Mouse (Mus musculus): ENCODE results near the gene Spaar.

Gene Spaar

DNA sequence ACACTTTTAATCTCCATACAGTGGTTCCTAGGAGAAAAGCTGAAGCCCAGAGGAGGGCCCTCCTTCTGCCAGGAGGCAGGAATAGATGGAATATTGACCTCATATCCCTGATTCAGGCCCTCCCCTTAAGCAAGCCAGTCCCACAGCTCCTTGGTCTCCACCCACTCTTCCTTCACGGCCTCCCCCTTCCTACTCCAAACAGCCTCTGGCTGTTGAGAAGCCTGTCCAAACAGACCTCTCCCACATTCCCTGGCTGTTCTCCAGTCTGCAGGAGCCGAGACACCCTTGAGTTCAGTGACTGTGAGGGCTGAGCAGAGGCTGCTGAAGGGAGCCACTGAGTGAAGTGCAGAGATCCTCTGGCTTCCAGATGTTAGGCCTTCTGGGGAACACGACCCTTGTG lies 2.8 kb upstream of the Spaar start, which contains the start of gene Hrct1:
Gene Hrct1, plus strand, starts transcription at position 194 of the 400 bp plus-strand sequence.
- in situ Hi-C loops (cut with MboI; ENCODE audit: unreplicated experiment in 2 of 2), result loop anchor here in 1 of 2 experiments (25.0 kb wide), 1 partner anchor 260 kb away; the partner anchor contains the start of gene Ccin

- in situ Hi-C loops (cut with MboI; ENCODE audit: unreplicated experiment in 2 of 2), result loop anchor here in 1 of 2 experiments (25.0 kb wide), 1 partner anchor 259 kb away; the partner anchor contains the start of gene Ccin
Measured at GRCm38 (mm10) chr4:43727718-43728575, 1.9 kb upstream of the Spaar start.

DNA sequence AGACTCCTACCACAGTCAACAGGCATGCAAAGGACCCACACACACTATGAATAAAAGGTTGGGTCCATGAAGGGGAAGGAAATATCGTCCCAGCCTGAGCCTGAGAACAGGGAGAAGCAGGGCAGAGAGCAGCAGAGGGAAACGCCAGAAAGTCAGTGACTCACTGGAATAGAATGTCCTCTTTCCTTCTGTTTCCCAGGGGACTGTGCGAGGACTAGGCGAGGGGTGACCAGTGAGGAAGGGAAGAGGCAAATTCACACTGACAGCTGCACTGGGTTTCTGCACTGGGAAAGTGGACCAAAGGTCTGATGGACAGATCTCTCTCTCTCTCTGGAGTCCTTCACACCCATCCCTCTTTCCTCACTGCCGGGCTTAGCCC lies 1.3 kb upstream of the Spaar start:
- in situ Hi-C loops (cut with MboI; ENCODE audit: unreplicated experiment in 2 of 2), result loop anchor here in 1 of 2 experiments (25.0 kb wide), 1 partner anchor 259 kb away; the partner anchor contains the start of gene Ccin

GRCm38 (mm10) chr4:43729126-43729525 lies 708 bp upstream of the Spaar start:
- in situ Hi-C loops (cut with MboI; ENCODE audit: unreplicated experiment in 2 of 2), result loop anchor here in 1 of 2 experiments (25.0 kb wide), 1 partner anchor 258 kb away; the partner anchor contains the start of gene Ccin

DNA sequence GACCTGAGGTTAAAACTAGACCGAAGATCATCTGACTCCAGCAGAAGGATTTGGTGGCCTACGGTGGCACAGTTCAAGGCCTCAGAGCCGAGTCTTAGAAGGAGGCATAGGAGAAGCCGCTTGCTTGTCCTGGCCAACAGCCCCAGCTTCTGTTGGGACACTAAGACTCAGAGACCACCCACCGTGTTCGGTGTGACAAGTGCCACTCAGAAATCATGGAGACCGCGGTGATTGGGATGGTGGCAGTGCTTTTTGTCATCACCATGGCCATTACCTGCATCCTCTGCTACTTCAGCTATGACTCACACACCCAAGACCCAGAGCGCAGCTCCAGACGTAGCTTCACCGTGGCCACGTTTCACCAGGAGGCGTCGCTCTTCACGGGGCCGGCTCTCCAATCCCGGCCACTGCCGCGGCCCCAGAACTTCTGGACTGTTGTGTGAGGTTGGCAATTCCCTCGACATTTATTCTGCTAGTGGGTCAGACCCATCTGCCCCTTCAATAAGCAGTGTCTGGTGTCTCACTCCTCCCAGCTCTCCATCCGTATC lies 990 bp downstream of the Spaar start:
- in situ Hi-C loops (cut with MboI; ENCODE audit: unreplicated experiment in 2 of 2), result loop anchor here in 1 of 2 experiments (25.0 kb wide), 1 partner anchor 256 kb away; the partner anchor contains the start of gene Ccin

DNA sequence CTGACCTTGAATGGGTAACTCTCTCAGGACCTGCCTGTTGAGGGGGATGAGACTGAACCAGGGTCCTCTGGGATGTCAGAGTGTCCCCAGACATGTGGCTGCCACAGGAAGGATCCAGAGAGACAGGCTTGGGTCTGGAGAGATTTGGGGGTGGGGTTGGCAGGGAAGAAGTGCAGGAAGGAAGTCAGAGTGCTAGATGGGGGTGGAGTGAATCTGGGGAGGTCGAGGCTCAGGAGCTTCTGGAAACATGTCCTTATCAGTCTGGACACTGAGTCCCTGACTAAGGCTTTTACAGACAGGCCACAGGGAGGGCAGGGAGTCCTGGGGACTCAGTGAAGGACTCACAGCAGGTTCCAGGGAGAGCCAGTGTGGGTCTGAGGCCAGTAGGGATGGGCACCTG lies 2.3 kb downstream of the Spaar start:
- in situ Hi-C loops (cut with MboI; ENCODE audit: unreplicated experiment in 2 of 2), result loop anchor here in 1 of 2 experiments (25.0 kb wide), 1 partner anchor 255 kb away; the partner anchor contains the start of gene Ccin

DNA sequence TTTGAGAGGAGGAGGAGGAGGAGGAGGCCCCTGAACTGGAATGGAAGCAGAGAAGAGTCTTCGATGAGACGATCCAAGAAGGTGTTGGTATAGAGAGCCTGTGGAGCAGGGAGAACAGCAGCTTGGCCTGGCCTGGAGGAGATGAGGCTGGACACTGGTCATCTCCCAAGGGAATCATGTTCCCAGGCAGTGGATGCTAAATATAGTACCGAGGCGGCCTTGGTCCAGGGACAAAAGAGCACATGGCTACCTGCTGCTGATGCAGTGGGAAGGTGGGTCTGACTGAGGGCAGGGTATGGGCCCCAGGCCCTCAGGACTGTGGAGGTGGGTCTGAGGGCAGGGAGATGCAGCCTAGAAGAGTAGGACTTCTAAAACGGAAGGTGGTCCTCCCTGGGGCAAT lies 3.4 kb downstream of the Spaar start:
- in situ Hi-C loops (cut with MboI; ENCODE audit: unreplicated experiment in 2 of 2), result loop anchor here in 1 of 2 experiments (25.0 kb wide), 1 partner anchor 254 kb away; the partner anchor contains the start of gene Ccin

- in situ Hi-C loops (cut with MboI; ENCODE audit: unreplicated experiment in 2 of 2), result loop anchor here in 1 of 2 experiments (25.0 kb wide), 1 partner anchor 250 kb away; the partner anchor contains the start of gene Ccin
Measured at GRCm38 (mm10) chr4:43737144-43737543, 7.3 kb downstream of the Spaar start.

- in situ Hi-C loops (cut with MboI; ENCODE audit: unreplicated experiment in 2 of 2), result loop anchor here in 1 of 2 experiments (25.0 kb wide), 1 partner anchor 248 kb away; the partner anchor contains the start of gene Ccin
Measured at GRCm38 (mm10) chr4:43738989-43739674, 9.3 kb downstream of the Spaar start.

DNA sequence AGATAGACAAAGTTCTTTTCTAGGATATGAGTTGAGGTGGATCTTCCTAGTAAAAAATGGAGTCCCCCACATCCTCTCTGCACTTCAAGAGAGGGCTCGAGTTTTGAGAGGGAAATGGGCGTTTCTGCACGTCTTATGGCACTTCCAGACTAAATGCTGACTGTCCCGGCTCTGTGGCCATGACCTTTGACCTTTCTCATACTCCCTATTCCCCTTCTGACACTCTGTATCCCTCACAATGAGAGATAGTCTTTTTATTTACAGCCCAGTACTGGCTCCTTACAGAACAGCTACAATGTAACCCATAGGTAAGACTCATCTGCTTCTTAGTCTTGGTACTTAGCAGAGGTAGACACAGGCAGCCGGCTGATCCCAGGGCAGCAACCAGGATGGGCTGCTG lies 11.7 kb downstream of the Spaar start:
- in situ Hi-C loops (cut with MboI; ENCODE audit: unreplicated experiment in 2 of 2), result loop anchor here in 1 of 2 experiments (25.0 kb wide), 1 partner anchor 246 kb away; the partner anchor contains the start of gene Ccin

DNA sequence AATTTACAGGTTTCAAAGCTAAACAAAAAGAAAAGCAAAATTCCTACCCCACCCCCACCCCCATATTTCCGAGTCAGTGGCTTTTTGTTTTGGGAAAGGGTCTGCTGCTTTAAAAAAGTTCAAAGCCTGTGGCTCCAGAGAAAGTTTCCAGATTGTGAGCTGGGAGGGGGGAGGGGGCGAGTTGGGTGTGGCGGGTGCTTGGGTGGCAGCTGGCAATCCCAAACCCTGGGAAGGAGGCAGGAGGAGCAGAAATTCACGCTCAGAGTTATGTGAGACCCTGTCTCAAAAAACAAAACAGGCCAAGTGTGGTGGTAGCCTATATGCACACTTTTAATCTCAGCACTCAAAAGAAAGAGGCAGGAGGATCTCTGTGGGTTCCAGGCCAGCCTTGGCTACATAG lies 12.8 kb downstream of the Spaar start:
- in situ Hi-C loops (cut with MboI; ENCODE audit: unreplicated experiment in 2 of 2), result loop anchor here in 1 of 2 experiments (25.0 kb wide), 1 partner anchor 245 kb away; the partner anchor contains the start of gene Ccin

DNA sequence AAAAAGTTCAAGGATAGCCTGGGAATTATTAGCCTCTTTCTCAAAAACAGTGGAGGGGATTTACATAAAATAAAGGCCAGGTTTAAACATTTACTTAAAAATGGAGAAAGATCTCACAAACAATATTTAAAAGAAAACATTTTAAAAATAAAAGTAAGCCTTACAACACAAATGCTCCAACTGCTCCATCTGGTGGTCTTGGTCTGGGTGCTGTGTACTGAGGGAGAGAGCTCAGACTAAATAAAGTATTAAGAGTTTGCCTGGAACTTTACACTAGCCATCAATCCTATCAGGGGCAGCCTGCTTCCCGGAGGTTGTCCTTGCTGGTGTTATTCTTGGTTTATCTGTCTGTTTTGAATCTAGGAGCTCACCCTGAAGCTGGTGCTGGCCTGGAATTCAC lies 13.3 kb downstream of the Spaar start:
- in situ Hi-C loops (cut with MboI; ENCODE audit: unreplicated experiment in 2 of 2), result loop anchor here in 1 of 2 experiments (25.0 kb wide), 1 partner anchor 244 kb away; the partner anchor contains the start of gene Ccin

DNA sequence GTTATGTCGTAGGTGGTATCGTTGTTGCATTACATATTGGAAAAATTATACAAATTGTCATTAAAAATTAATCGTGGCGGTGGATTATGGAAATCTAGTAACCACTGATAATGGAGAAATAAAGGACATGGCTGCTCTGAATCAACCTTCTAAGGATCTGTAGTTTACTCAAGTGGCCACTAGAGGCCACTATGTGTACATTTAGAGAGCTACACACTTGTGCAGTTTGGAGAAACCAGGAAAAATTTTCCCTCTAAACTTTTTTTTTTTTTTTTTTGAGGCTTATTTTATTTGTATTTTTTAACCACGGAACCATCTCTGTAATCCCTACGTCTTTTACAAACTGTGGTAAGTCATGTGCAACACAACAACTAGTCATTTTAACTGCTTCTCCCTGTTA lies 15.4 kb downstream of the Spaar start:
- in situ Hi-C loops (cut with MboI; ENCODE audit: unreplicated experiment in 2 of 2), result loop anchor here in 1 of 2 experiments (5.0 to 25.0 kb wide), 2 partner anchors 112 to 242 kb away; partner anchors contain the start of gene Ccin

DNA sequence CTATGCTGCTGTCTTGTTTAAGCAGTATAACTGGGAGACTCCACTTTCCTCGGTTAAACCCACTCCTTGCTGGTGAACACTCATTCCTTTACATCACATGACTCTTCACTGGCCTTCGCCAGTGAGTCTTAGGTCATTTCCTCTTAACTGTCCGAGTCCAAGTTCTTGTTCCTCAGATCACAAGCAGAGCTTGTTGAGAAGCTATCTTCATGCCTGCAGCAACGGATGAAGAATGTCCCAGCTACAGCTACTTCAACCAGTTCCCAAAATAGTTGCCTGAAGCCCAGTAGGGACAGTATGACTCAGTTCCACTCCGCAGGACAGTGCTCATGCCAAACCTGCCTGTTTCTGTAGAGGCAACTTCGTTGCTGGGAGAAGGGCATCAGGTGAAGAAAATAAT lies 27.4 kb downstream of the Spaar start:
- in situ Hi-C loops (cut with MboI; ENCODE audit: unreplicated experiment in 2 of 2), result no loop called here

- in situ Hi-C loops (cut with MboI; ENCODE audit: unreplicated experiment in 2 of 2), result no loop called here
Measured at GRCm38 (mm10) chr4:43759571-43760418, 30.0 kb downstream of the Spaar start.

DNA sequence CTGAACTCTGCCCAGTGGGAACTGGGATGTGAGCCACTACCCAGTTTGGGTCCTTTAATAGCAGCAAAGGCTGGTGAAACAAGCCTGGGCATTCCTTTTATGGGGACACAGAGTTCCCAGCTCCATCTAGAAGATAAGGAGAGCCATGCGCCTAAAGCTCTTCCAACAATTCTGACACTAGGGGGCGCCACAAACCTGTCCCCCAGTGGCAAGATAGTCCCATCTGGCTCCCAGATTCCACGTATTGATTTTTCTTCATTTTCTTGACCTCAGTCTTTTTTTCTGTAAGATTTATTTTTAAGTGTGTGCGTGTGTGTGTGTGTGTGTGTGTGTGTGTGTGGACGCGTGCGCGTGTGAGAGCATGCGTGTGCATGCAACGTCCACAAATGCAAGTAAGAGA lies 30.6 kb downstream of the Spaar start:
- in situ Hi-C loops (cut with MboI; ENCODE audit: unreplicated experiment in 2 of 2), result no loop called here

DNA sequence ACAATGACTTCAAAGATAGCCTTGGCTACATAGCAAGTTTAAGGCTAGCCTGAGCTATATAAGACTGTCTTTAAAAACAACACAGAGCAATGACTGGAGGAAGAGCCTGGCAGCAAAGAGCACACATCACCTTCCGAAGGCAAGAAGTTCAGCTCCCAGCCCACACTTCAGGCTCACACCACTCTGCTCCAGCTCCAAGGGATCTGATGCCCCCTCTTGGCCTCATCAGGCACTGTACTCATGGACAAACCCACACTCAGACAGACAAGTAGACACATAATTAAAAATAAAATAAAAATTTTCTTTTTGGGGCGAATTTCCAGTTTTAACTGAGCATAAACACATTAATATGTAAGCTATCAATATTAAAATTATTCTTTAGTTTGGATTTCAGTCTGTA lies 31.5 kb downstream of the Spaar start:
- in situ Hi-C loops (cut with MboI; ENCODE audit: unreplicated experiment in 2 of 2), result no loop called here

DNA sequence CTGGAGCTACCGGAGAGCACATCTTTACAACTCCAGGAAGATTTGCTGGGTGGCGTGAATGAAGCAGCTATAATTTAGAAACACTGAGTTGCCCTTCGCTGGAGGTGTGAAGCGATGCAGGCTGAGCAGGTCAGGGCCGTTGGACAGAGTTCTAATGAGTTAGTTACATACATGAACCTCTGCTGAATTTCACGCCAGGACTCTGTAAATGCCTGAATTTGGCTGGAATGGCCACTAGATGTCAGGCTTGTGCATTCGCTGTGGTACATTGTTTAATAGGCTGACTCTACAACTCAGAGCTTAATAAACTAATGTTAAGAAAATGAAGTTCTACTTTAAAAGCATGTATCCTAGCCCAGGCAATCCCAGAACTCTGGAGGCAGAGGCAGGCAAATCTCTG lies 33.6 kb downstream of the Spaar start:
- in situ Hi-C loops (cut with MboI; ENCODE audit: unreplicated experiment in 2 of 2), result no loop called here

GRCm38 (mm10) chr4:43768341-43768740 lies 38.5 kb downstream of the Spaar start:
- in situ Hi-C loops (cut with MboI; ENCODE audit: unreplicated experiment in 2 of 2), result no loop called here
